Mouse (Mus musculus): ENCODE measurements around the gene Camk2n1.

Camk2n1 gene

GRCm38 (mm10) chr4:138464667-138465353, 10.7 kb downstream of the Camk2n1 start:
- peak; percentile 51 to 61 for DNase-seq (ENCODE audit: low spot score in 2 of 2)

GRCm38 (mm10) chr4:138465446-138465845, 11.3 kb downstream of the Camk2n1 start:
- no peak for DNase-seq (ENCODE audit: low spot score in 2 of 2)

- no peak for DNase-seq (ENCODE audit: low spot score in 2 of 2)
Measured at GRCm38 (mm10) chr4:138466690-138467089, 12.6 kb downstream of the Camk2n1 start.

GRCm38 (mm10) chr4:138467451-138467850, 13.3 kb downstream of the Camk2n1 start:
- no peak for DNase-seq (ENCODE audit: low spot score in 2 of 2)

- peak; percentile 54 to 67 for DNase-seq (ENCODE audit: low spot score in 2 of 2)
Measured at GRCm38 (mm10) chr4:138469080-138469479, 15.0 kb downstream of the Camk2n1 start.

GRCm38 (mm10) chr4:138471241-138471640, 17.1 kb downstream of the Camk2n1 start:
- DNase-seq (ENCODE audit: low spot score in 2 of 2) = no peak

GRCm38 (mm10) chr4:138479595-138479994, 25.5 kb downstream of the Camk2n1 start:
- peak; percentile 91 for DNase-seq (ENCODE audit: low spot score in 2 of 2)

GRCm38 (mm10) chr4:138480962-138481361, 26.8 kb downstream of the Camk2n1 start:
- DNase-seq (ENCODE audit: low spot score in 2 of 2) = no peak

GRCm38 (mm10) chr4:138482721-138483120, 28.6 kb downstream of the Camk2n1 start:
- no peak for DNase-seq (ENCODE audit: low spot score in 2 of 2)

GRCm38 (mm10) chr4:138488241-138488640, 34.1 kb downstream of the Camk2n1 start:
- DNase-seq (ENCODE audit: low spot score in 2 of 2) = no peak

- DNase-seq (ENCODE audit: low spot score in 2 of 2) = no peak
Measured at GRCm38 (mm10) chr4:138491088-138491487, 37.0 kb downstream of the Camk2n1 start.

- DNase-seq (ENCODE audit: low spot score in 2 of 2) = peak in 1 of 2 experiments; percentile 62
Measured at GRCm38 (mm10) chr4:138493161-138494001, 39.3 kb downstream of the Camk2n1 start.

GRCm38 (mm10) chr4:138494905-138495304, 40.8 kb downstream of the Camk2n1 start:
- no peak for DNase-seq (ENCODE audit: low spot score in 2 of 2)

- peak in 1 of 2 experiments; percentile 68 for DNase-seq (ENCODE audit: low spot score in 2 of 2)
Measured at GRCm38 (mm10) chr4:138495775-138496174, 41.7 kb downstream of the Camk2n1 start.

GRCm38 (mm10) chr4:138496746-138497520, 42.8 kb downstream of the Camk2n1 start:
- DNase-seq (ENCODE audit: low spot score in 2 of 2) = no peak

GRCm38 (mm10) chr4:138499856-138500645, 45.9 kb downstream of the Camk2n1 start:
- no peak for DNase-seq (ENCODE audit: low spot score in 2 of 2)

GRCm38 (mm10) chr4:138501048-138501447, 46.9 kb downstream of the Camk2n1 start:
- no peak for DNase-seq (ENCODE audit: low spot score in 2 of 2)

GRCm38 (mm10) chr4:138504632-138505101, 50.6 kb downstream of the Camk2n1 start:
- peak; percentile 81 to 87 for DNase-seq (ENCODE audit: low spot score in 2 of 2)

- DNase-seq (ENCODE audit: low spot score in 2 of 2) = peak in 1 of 2 experiments; percentile 72
Measured at GRCm38 (mm10) chr4:138505171-138505870, 51.2 kb downstream of the Camk2n1 start.

GRCm38 (mm10) chr4:138507903-138508302, 53.8 kb downstream of the Camk2n1 start:
- DNase-seq (ENCODE audit: low spot score in 2 of 2) = no peak
